8 mouse cellular contexts compared by ENCODE assay signal in genomic region chr5:104239674-104240378, GRCm38 (mm10).
DNase-seq lines count a peak whose midpoint lies in the region.

No protein-coding gene starts in this region.

- DNase-seq in cerebellum, adult 9-10 months: peak; percentile 15
- no peak for DNase-seq in cerebellum, postnatal 4 days (ENCODE audit: low spot score in 2 of 2)
- peak; percentile 3 to 7 for DNase-seq in right cerebral cortex, postnatal 36 days (ENCODE audit: low spot score in 2 of 2)
- DNase-seq in right cerebral cortex, postnatal 4 days: no peak
- peak; percentile 50 to 63 for DNase-seq in kidney, postnatal 4 days
- DNase-seq in testis, postnatal 10 days (ENCODE audit: low spot score): peak; percentile 67
- no peak for DNase-seq in spleen, postnatal 14 days (ENCODE audit: low spot score in 2 of 2)
- no peak for DNase-seq in MN1 (ENCODE audit: low spot score)

Comparison
In these comparisons a context has a peak if more than half of its experiments do, and no peak if none do; other contexts are left out.
1. DNase-seq: peak in cerebellum, adult 9-10 months (single experiment), right cerebral cortex, postnatal 36 days (2 of 2), kidney, postnatal 4 days (2 of 2) and testis, postnatal 10 days (single experiment); none in cerebellum, postnatal 4 days (0 of 2), right cerebral cortex, postnatal 4 days (single experiment), spleen, postnatal 14 days (0 of 2) and MN1 (single experiment).